Mouse (Mus musculus): Measurements from ENCODE around the gene Notch2. TPM values are rescaled to one million over a fixed set of nuclear protein-coding genes. Genes with fewer than 3 reads are reported as not detected.

Notch2 gene
- polyA plus RNA-seq, 1 experiment from 2014 or later = 8.2 TPM

- Histone ChIP-seq H3K27me3 (ENCODE audit: control insufficient read depth, insufficient read depth, low read length) (no peaks in the 10 kb centered on the region), H3K9me3 (ENCODE audit: control insufficient read depth, low read length) (no peaks in the 10 kb centered on the region), H3K27ac (ENCODE audit: low read depth, low read length) (no peak overlapping the region), H3K9ac (replicated peaks; ENCODE audit: low read depth, low read length) (no peak overlapping the region), H3K4me3 (ENCODE audit: low read depth, low read length) (no peak overlapping the region), H3K4me2 (ENCODE audit: low read depth, low read length) (no peak overlapping the region), H3K36me3 (ENCODE audit: control insufficient read depth, insufficient read depth, low read length) (0 out of 2 replicates have a peak, but pooled peaks cover 8% of the 10 kb centered on the region), H3K4me1 (ENCODE audit: control insufficient read depth, insufficient read depth, low read length) (peaks cover 16% of the 10 kb centered on the region)
- no peak for ATAC-seq (ENCODE audit: low read depth)
- 81% methylated on average over 10 of the region's 10 CpGs for WGBS
Measured at GRCm38 (mm10) chr3:98101541-98101940, 88.2 kb downstream of the Notch2 start.

GRCm38 (mm10) chr3:98104851-98105471 lies 91.6 kb downstream of the Notch2 start:
- Histone ChIP-seq H3K27me3 (ENCODE audit: control insufficient read depth, insufficient read depth, low read length) (no peaks in the 10 kb centered on the region), H3K27ac (ENCODE audit: low read depth, low read length) (peak overlapping the region; percentile 70; the same call in 1 of the 2 replicates), H3K36me3 (ENCODE audit: control insufficient read depth, insufficient read depth, low read length) (0 out of 2 replicates have a peak, but pooled peaks cover 8% of the 10 kb centered on the region), H3K4me1 (ENCODE audit: control insufficient read depth, insufficient read depth, low read length) (peaks cover 27% of the 10 kb centered on the region), H3K4me2 (ENCODE audit: low read depth, low read length) (no peak overlapping the region), H3K4me3 (ENCODE audit: low read depth, low read length) (no peak overlapping the region), H3K9ac (replicated peaks; ENCODE audit: low read depth, low read length) (no peak overlapping the region), H3K9me3 (ENCODE audit: control insufficient read depth, low read length) (no peaks in the 10 kb centered on the region)
- peak; percentile 62 for ATAC-seq (ENCODE audit: low read depth)
- 17% methylated on average over 9 of the region's 9 CpGs for WGBS

DNA sequence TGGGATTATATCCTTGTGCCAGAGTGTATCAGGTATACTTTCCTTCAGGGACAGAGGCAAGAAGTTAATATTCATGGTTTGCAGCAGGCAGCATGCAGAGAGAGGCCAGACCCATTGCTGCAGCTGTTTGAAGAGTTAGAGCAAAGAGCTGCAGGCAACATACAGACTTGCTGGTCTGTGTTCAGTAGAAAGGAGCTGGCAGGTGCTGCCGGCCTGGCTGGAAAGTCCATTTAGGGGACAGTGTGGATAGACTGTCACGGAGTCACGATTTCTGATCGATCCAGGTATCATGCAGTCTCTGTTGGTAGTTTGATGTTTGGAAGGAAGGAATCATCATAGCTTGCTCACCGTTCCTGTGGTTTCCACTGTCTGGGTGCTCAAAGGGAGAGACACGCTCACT lies 92.2 kb downstream of the Notch2 start:
- ATAC-seq (ENCODE audit: low read depth) = peak; percentile 14; the same call in 1 of the 2 replicates

GRCm38 (mm10) chr3:98106115-98106514 lies 92.8 kb downstream of the Notch2 start:
- WGBS = 67% methylated on average over 4 of the region's 4 CpGs
- Histone ChIP-seq H3K27ac (ENCODE audit: low read depth, low read length) (peak overlapping the region; percentile 70), H3K27me3 (ENCODE audit: control insufficient read depth, insufficient read depth, low read length) (no peaks in the 10 kb centered on the region), H3K4me3 (ENCODE audit: low read depth, low read length) (no peak overlapping the region), H3K9me3 (ENCODE audit: control insufficient read depth, low read length) (no peaks in the 10 kb centered on the region), H3K4me1 (ENCODE audit: control insufficient read depth, insufficient read depth, low read length) (peaks cover 27% of the 10 kb centered on the region), H3K36me3 (ENCODE audit: control insufficient read depth, insufficient read depth, low read length) (0 out of 2 replicates have a peak, but pooled peaks cover 8% of the 10 kb centered on the region), H3K9ac (replicated peaks; ENCODE audit: low read depth, low read length) (no peak overlapping the region), H3K4me2 (ENCODE audit: low read depth, low read length) (no peak overlapping the region)
- no peak for ATAC-seq (ENCODE audit: low read depth)

More for the DNA sequence above, 92.2 kb downstream of the Notch2 start:
- WGBS = 54% methylated on average over 6 of the region's 6 CpGs
- Histone ChIP-seq H3K4me2 (ENCODE audit: low read depth, low read length) (no peak overlapping the region), H3K27ac (ENCODE audit: low read depth, low read length) (peak overlapping the region; percentile 70), H3K4me1 (ENCODE audit: control insufficient read depth, insufficient read depth, low read length) (peaks cover 27% of the 10 kb centered on the region), H3K9ac (replicated peaks; ENCODE audit: low read depth, low read length) (no peak overlapping the region), H3K9me3 (ENCODE audit: control insufficient read depth, low read length) (no peaks in the 10 kb centered on the region), H3K36me3 (ENCODE audit: control insufficient read depth, insufficient read depth, low read length) (0 out of 2 replicates have a peak, but pooled peaks cover 8% of the 10 kb centered on the region), H3K4me3 (ENCODE audit: low read depth, low read length) (no peak overlapping the region), H3K27me3 (ENCODE audit: control insufficient read depth, insufficient read depth, low read length) (no peaks in the 10 kb centered on the region)

GRCm38 (mm10) chr3:98106590-98107313 lies 93.4 kb downstream of the Notch2 start:
- Histone ChIP-seq H3K4me1 (ENCODE audit: control insufficient read depth, insufficient read depth, low read length) (peaks cover 27% of the 10 kb centered on the region), H3K9ac (replicated peaks; ENCODE audit: low read depth, low read length) (no peak overlapping the region), H3K4me3 (ENCODE audit: low read depth, low read length) (no peak overlapping the region), H3K27me3 (ENCODE audit: control insufficient read depth, insufficient read depth, low read length) (no peaks in the 10 kb centered on the region), H3K4me2 (ENCODE audit: low read depth, low read length) (no peak overlapping the region), H3K36me3 (ENCODE audit: control insufficient read depth, insufficient read depth, low read length) (0 out of 2 replicates have a peak, but pooled peaks cover 8% of the 10 kb centered on the region), H3K9me3 (ENCODE audit: control insufficient read depth, low read length) (no peaks in the 10 kb centered on the region), H3K27ac (ENCODE audit: low read depth, low read length) (peak overlapping the region; percentile 70)
- ATAC-seq (ENCODE audit: low read depth) = peak; percentile 79
- 46% methylated on average over 12 of the region's 12 CpGs for WGBS

GRCm38 (mm10) chr3:98108416-98108815 lies 95.1 kb downstream of the Notch2 start:
- Histone ChIP-seq H3K36me3 (ENCODE audit: control insufficient read depth, insufficient read depth, low read length) (no peaks in the 10 kb centered on the region), H3K9me3 (ENCODE audit: control insufficient read depth, low read length) (no peaks in the 10 kb centered on the region), H3K27ac (ENCODE audit: low read depth, low read length) (no peak overlapping the region), H3K4me3 (ENCODE audit: low read depth, low read length) (no peak overlapping the region), H3K4me1 (ENCODE audit: control insufficient read depth, insufficient read depth, low read length) (peaks cover 27% of the 10 kb centered on the region), H3K9ac (replicated peaks; ENCODE audit: low read depth, low read length) (no peak overlapping the region), H3K27me3 (ENCODE audit: control insufficient read depth, insufficient read depth, low read length) (no peaks in the 10 kb centered on the region), H3K4me2 (ENCODE audit: low read depth, low read length) (no peak overlapping the region)
- 81% methylated on average over 4 of the region's 4 CpGs for WGBS
- ATAC-seq (ENCODE audit: low read depth) = no peak

DNA sequence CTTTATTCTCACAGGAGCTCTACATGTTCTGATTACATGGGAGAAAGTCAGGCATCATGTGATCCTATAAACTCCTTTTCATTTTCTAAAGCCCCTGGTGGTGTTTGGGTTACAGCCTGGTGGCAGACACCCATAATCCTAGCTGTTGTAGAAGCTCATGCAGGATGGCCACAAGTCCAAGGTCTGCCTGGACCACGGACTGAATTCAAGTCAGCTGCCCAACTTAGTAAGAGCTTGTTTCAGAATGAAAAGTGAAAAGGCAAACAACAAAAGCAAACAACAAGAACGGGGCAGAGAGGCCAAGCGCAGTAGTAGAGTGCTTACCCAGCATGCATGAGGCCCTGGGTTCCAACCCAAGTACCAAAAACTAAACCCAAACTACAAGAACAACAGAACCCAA lies 95.5 kb downstream of the Notch2 start:
- H3K9ac ChIP-seq (replicated peaks; ENCODE audit: low read depth, low read length) = no peak overlapping the region
- no peak overlapping the region for H3K4me2 ChIP-seq (ENCODE audit: low read depth, low read length)
- 86% methylated on average over 3 of the region's 3 CpGs for WGBS
- H3K4me1 ChIP-seq (ENCODE audit: control insufficient read depth, insufficient read depth, low read length) = peaks cover 26% of the 10 kb centered on the region
- H3K9me3 ChIP-seq (ENCODE audit: control insufficient read depth, low read length) = no peaks in the 10 kb centered on the region
- H3K36me3 ChIP-seq (ENCODE audit: control insufficient read depth, insufficient read depth, low read length) = no peaks in the 10 kb centered on the region
- H3K27me3 ChIP-seq (ENCODE audit: control insufficient read depth, insufficient read depth, low read length) = no peaks in the 10 kb centered on the region
- no peak overlapping the region for H3K27ac ChIP-seq (ENCODE audit: low read depth, low read length)
- ATAC-seq (ENCODE audit: low read depth) = no peak
- no peak overlapping the region for H3K4me3 ChIP-seq (ENCODE audit: low read depth, low read length)

- Histone ChIP-seq H3K9me3 (ENCODE audit: control insufficient read depth, low read length) (no peaks in the 10 kb centered on the region), H3K4me1 (ENCODE audit: control insufficient read depth, insufficient read depth, low read length) (peaks cover 20% of the 10 kb centered on the region), H3K27me3 (ENCODE audit: control insufficient read depth, insufficient read depth, low read length) (no peaks in the 10 kb centered on the region), H3K4me3 (ENCODE audit: low read depth, low read length) (no peak overlapping the region), H3K9ac (replicated peaks; ENCODE audit: low read depth, low read length) (no peak overlapping the region), H3K27ac (ENCODE audit: low read depth, low read length) (no peak overlapping the region), H3K4me2 (ENCODE audit: low read depth, low read length) (no peak overlapping the region), H3K36me3 (ENCODE audit: control insufficient read depth, insufficient read depth, low read length) (no peaks in the 10 kb centered on the region; the same call in 1 of the 2 replicates)
- no peak for ATAC-seq (ENCODE audit: low read depth)
- 82% methylated on average over 4 of the region's 4 CpGs for WGBS
Measured at GRCm38 (mm10) chr3:98110610-98111009, 97.3 kb downstream of the Notch2 start.

GRCm38 (mm10) chr3:98118252-98118651 lies 104.9 kb downstream of the Notch2 start:
- ATAC-seq (ENCODE audit: low read depth) = no peak
- no peak overlapping the region for H3K27ac ChIP-seq (ENCODE audit: low read depth, low read length)
- H3K9ac ChIP-seq (replicated peaks; ENCODE audit: low read depth, low read length) = no peak overlapping the region
- no peak overlapping the region for H3K4me3 ChIP-seq (ENCODE audit: low read depth, low read length)
- no peak overlapping the region for H3K4me2 ChIP-seq (ENCODE audit: low read depth, low read length)
- H3K27me3 ChIP-seq (ENCODE audit: control insufficient read depth, insufficient read depth, low read length) = no peaks in the 10 kb centered on the region
- no peaks in the 10 kb centered on the region for H3K9me3 ChIP-seq (ENCODE audit: control insufficient read depth, low read length)
- no peaks in the 10 kb centered on the region for H3K4me1 ChIP-seq (ENCODE audit: control insufficient read depth, insufficient read depth, low read length)
- H3K36me3 ChIP-seq (ENCODE audit: control insufficient read depth, insufficient read depth, low read length) = no peaks in the 10 kb centered on the region; the same call in 1 of the 2 replicates
- 95% methylated on average over 3 of the region's 3 CpGs for WGBS

Measured in neural tube, embryonic 14.5 days (tissue).